Mouse (Mus musculus) bone marrow, adult 2 months (tissue): ENCODE measurements around the gene Rtn4ip1.

Experiments used
- CTCF ChIP-seq: fragments of 200-500 bp; IDR thresholded peaks from 2 replicates; pipeline ENCODE4 v1.5.1; 2011; ENCODE audit warnings: low read length, control low read depth; ENCODE audit not compliant: control insufficient read depth, insufficient read depth
- POLR2A ChIP-seq: fragments of 200-500 bp; IDR thresholded peaks from 2 replicates; pipeline ENCODE4 v1.6.1; 2011; ENCODE audit warnings: low read depth, mild to moderate bottlenecking, control low read depth, low read length, borderline replicate concordance; ENCODE audit not compliant: control insufficient read depth

GRCm38 (mm10) chr10:43945435-43945834 lies 43.8 kb downstream of the Rtn4ip1 start:
- TF ChIP-seq POLR2A (no peak), CTCF (no peak)
